Mouse (Mus musculus) MEL (cell line): Measurements from ENCODE around the gene Zc3hav1l. TPM values are rescaled to one million over a fixed set of nuclear protein-coding genes. Genes with fewer than 3 reads are reported as not detected.

Experiments
- DNase-seq: peaks from one replicate; pipeline ENCODE4 v3.0.0; 2011; ENCODE audit warnings: low read depth, low spot score
- H3K27ac ChIP-seq: 2 replicates; pipeline ENCODE4 v1.5.1; 2012; ENCODE audit warnings: low read depth, mild to moderate bottlenecking, control low read depth, low read length, moderate library complexity; ENCODE audit not compliant: control insufficient read depth
- H3K27me3 ChIP-seq, 2 experiments: fragments of 150-350 bp in 1 of 2; sonication (generic) in 1 of 2; 2 replicates each; pipeline ENCODE4 v1.6.1; 2012; ENCODE audit warnings: low read length in 2 of 2, mild to moderate bottlenecking in 2 of 2, improper control_type of control experiment in 1 of 2, moderate library complexity in 1 of 2; ENCODE audit not compliant: insufficient read depth in 2 of 2, control insufficient read depth in 1 of 2
- H3K36me3 ChIP-seq, 2 experiments: 2 replicates each; pipeline ENCODE4 v1.6.1; 2012 to 2014; ENCODE audit warnings: low read length in 2 of 2, improper control_type of control experiment in 1 of 2, inconsistent platforms in 1 of 2, mild to moderate bottlenecking in 1 of 2; ENCODE audit not compliant: insufficient read depth in 2 of 2, control insufficient read depth in 1 of 2
- H3K4me1 ChIP-seq, 2 experiments: fragments of 150-350 bp in 1 of 2; sonication (generic) in 1 of 2; 2 replicates each; pipeline ENCODE4 v1.6.1; 2012; ENCODE audit warnings: low read length in 2 of 2, improper control_type of control experiment in 1 of 2, mild to moderate bottlenecking in 1 of 2; ENCODE audit not compliant: insufficient read depth in 2 of 2, control insufficient read depth in 1 of 2
- H3K4me3 ChIP-seq, 2 experiments: fragments of 150-350 bp in 1 of 2; sonication (generic) in 1 of 2; 2 replicates each; pipeline ENCODE4 v1.5.1; 2012; ENCODE audit warnings: low read depth in 2 of 2, low read length in 2 of 2, mild to moderate bottlenecking in 2 of 2, moderate library complexity in 2 of 2, control low read depth in 1 of 2, improper control_type of control experiment in 1 of 2; ENCODE audit not compliant: control insufficient read depth in 1 of 2, insufficient read depth in 1 of 2
- H3K79me2 ChIP-seq: 2 replicates; pipeline ENCODE4 v1.6.1; 2012; ENCODE audit warnings: mild to moderate bottlenecking, low read length, moderate library complexity; ENCODE audit not compliant: control insufficient read depth, poor library complexity, insufficient read depth
- H3K9ac ChIP-seq: 2 replicates; pipeline ENCODE4 v1.6.1; 2012; ENCODE audit warnings: low read depth, mild to moderate bottlenecking, control low read depth, low read length, moderate library complexity; ENCODE audit not compliant: control insufficient read depth, poor library complexity, severe bottlenecking
- H3K9me3 ChIP-seq: fragments of 150-350 bp; sonication (generic); replicated peaks from 2 replicates; pipeline ENCODE4 v1.6.1; 2012; ENCODE audit warnings: mild to moderate bottlenecking, low read length, improper control_type of control experiment, moderate library complexity; ENCODE audit not compliant: insufficient read depth
- BHLHE40 ChIP-seq: IDR thresholded peaks from 2 replicates; pipeline ENCODE4 v1.6.1; 2012; ENCODE audit warnings: low read depth, mild to moderate bottlenecking, inconsistent platforms, low read length, improper control_type of control experiment, borderline replicate concordance
- ELF1 ChIP-seq: IDR thresholded peaks from 2 replicates; pipeline ENCODE4 v1.6.1; 2014; ENCODE audit warnings: low read depth, mild to moderate bottlenecking, inconsistent platforms, low read length, improper control_type of control experiment, moderate library complexity
- ETS1 ChIP-seq: IDR thresholded peaks from 2 replicates; pipeline ENCODE4 v1.6.1; 2012; ENCODE audit warnings: low read depth, mild to moderate bottlenecking, inconsistent platforms, low read length, improper control_type of control experiment, moderate library complexity
- GATA1 ChIP-seq: IDR thresholded peaks from 2 replicates; pipeline ENCODE4 v1.6.1; 2011; ENCODE audit warnings: low read depth, low read length, improper control_type of control experiment
- HCFC1 ChIP-seq: IDR thresholded peaks from 2 replicates; pipeline ENCODE4 v1.6.1; 2012; ENCODE audit warnings: low read depth, mild to moderate bottlenecking, inconsistent platforms, low read length, improper control_type of control experiment, moderate library complexity
- MAZ ChIP-seq: IDR thresholded peaks from 2 replicates; pipeline ENCODE4 v1.6.1; 2012; ENCODE audit warnings: low read depth, mild to moderate bottlenecking, inconsistent platforms, low read length, improper control_type of control experiment
- MXI1 ChIP-seq: IDR thresholded peaks from 2 replicates; pipeline ENCODE4 v1.6.1; 2011; ENCODE audit warnings: mild to moderate bottlenecking, low read depth, low read length, improper control_type of control experiment
- NELFE ChIP-seq: IDR thresholded peaks from 2 replicates; pipeline ENCODE4 v1.6.1; 2011; ENCODE audit warnings: low read depth, low read length, improper control_type of control experiment
- POLR2AphosphoS5 ChIP-seq: IDR thresholded peaks from 2 replicates; pipeline ENCODE4 v1.6.1; 2012; ENCODE audit warnings: low read depth, borderline replicate concordance, mild to moderate bottlenecking, inconsistent platforms, low read length, moderate library complexity, mixed read lengths
- RCOR1 ChIP-seq: IDR thresholded peaks from 2 replicates; pipeline ENCODE4 v1.6.1; 2012; ENCODE audit warnings: low read depth, mild to moderate bottlenecking, inconsistent platforms, low read length, improper control_type of control experiment
- SIN3A ChIP-seq: IDR thresholded peaks from 2 replicates; pipeline ENCODE4 v1.6.1; 2012; ENCODE audit warnings: low read length, improper control_type of control experiment, inconsistent platforms
- TAL1 ChIP-seq: IDR thresholded peaks from 2 replicates; pipeline ENCODE4 v1.6.1; 2012; ENCODE audit warnings: mild to moderate bottlenecking, inconsistent platforms, low read length, moderate library complexity, mixed read lengths
- TBP ChIP-seq: IDR thresholded peaks from 2 replicates; pipeline ENCODE4 v1.8.0; 2011; ENCODE audit warnings: low read depth, low read length, improper control_type of control experiment
- TCF12 ChIP-seq: IDR thresholded peaks from 2 replicates; pipeline ENCODE4 v1.6.1; 2014; ENCODE audit warnings: low read depth, mild to moderate bottlenecking, inconsistent platforms, low read length, improper control_type of control experiment, moderate library complexity
- USF1 ChIP-seq: IDR thresholded peaks from 2 replicates; pipeline ENCODE4 v1.6.1; 2014; ENCODE audit warnings: low read depth, mild to moderate bottlenecking, inconsistent platforms, low read length, improper control_type of control experiment, moderate library complexity
- USF2 ChIP-seq, 2 experiments: IDR thresholded peaks; 2 replicates each; pipeline ENCODE4 v1.6.1; 2011 to 2012; ENCODE audit warnings: improper control_type of control experiment in 2 of 2, low read length in 2 of 2, borderline replicate concordance in 1 of 2, inconsistent platforms in 1 of 2, low read depth in 1 of 2, mild to moderate bottlenecking in 1 of 2; ENCODE audit not compliant: insufficient read depth in 1 of 2
- polyA plus RNA-seq, 2 experiments: library from polyadenylated mRNA; stranded (reverse) in 1 of 2; unstranded in 1 of 2; fragments of >175 nt in 1 of 2; fragments of >200 nt in 1 of 2; gene quantifications; 2 replicates each; pipeline versions ENCODE4 v1.2.1 to v1.2.4; 2012; ENCODE audit warnings: low replicate concordance in 2 of 2, low read depth in 1 of 2; ENCODE audit not compliant: insufficient read length in 2 of 2, insufficient read depth in 1 of 2, missing spikeins in 1 of 2
- total RNA-seq: library from RNA; depleted of rRNA; stranded (reverse); fragments of 300-350 nt; gene quantifications from 2 replicates; pipeline ENCODE4 v1.2.3, GENCODE M21; 2012

Gene Zc3hav1l
- total and polyA plus RNA-seq, 3 experiments, result 2.0 to 5.8 TPM; not detected in 1

DNA sequence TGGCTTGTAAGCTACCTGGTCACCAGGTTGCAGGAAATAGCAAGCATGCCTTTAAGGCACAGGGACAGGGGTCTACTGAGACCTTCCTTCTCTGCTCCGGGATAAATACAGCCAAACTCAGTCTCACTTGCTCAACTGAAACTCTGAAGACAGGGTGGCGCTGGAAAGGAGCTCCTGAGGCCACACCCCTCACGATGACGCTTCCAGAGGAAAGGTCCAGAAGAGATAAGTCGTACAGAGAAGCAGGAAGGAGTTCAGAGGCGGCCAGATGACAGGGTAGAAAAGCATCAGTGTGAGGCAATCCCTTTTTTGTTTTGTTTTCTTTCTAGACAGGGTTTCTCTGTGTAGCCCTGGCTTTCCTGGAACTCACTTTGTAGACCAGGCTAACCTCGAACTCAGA, 46.7 kb upstream of the Zc3hav1l start:
- Histone ChIP-seq H3K9ac (peak overlapping the region; percentile 49), H3K79me2 (peaks cover 76% of the 10 kb centered on the region), H3K9me3 (no peaks in the 10 kb centered on the region), H3K36me3 (peaks cover 18 to 69% of the 10 kb centered on the region in 2 experiments; a peak in 3 of 4 replicates), H3K4me1 (peaks cover 37 to 66% of the 10 kb centered on the region in 2 experiments), H3K27me3 (no peaks in the 10 kb centered on the region), H3K27ac (peak overlapping the region; percentile 59), H3K4me3 (peak overlapping the region in 1 of 2 experiments; percentile 40; a peak in 1 of 4 replicates)
- TF ChIP-seq TBP (peak; percentile 63; the same call in 1 of the 2 replicates), POLR2AphosphoS5 (no peak), BHLHE40 (no peak), MXI1 (peak; percentile 47; the same call in 1 of the 2 replicates), RCOR1 (no peak), USF1 (no peak), SIN3A (peak; percentile 55; the same call in 1 of the 2 replicates), ELF1 (peak; percentile 48; the same call in 1 of the 2 replicates), ETS1 (peak; percentile 65), GATA1 (peak; percentile 61), HCFC1 (0 out of 2 replicates have a peak, but pooled peaks have one; percentile 22), TCF12 (peak; percentile 15; the same call in 1 of the 2 replicates), USF2 (IDR thresholded peaks at IDR 0.05; ENCODE audit: borderline replicate concordance in 1 of 2, insufficient read depth in 1 of 2, low read depth in 1 of 2, low read length in 2 of 2) (no peak), TAL1 (0 out of 2 replicates have a peak, but pooled peaks have one; percentile 11)
- peak; percentile 88 for DNase-seq

- Histone ChIP-seq H3K27me3 (no peaks in the 10 kb centered on the region), H3K9me3 (no peaks in the 10 kb centered on the region)
- TF ChIP-seq ETS1, result peak; percentile 37; the same call in 1 of the 2 replicates
- no peak for TF ChIP-seq NELFE
- peak; percentile 34 for TF ChIP-seq SIN3A
- no peak for TF ChIP-seq MAZ
- 0 out of 2 replicates have a peak, but pooled peaks have one; percentile 10 for TF ChIP-seq ELF1
- TF ChIP-seq, all 39 proteins: peak for 3
- Histone ChIP-seq H3K4me1 (peaks cover 39 to 58% of the 10 kb centered on the region in 2 experiments), H3K27ac (peak overlapping the region; percentile 83; the same call in 1 of the 2 replicates), H3K9ac (peak overlapping the region; percentile 41; the same call in 1 of the 2 replicates), H3K4me3 (no peak overlapping the region), H3K36me3 (peaks cover 23 to 67% of the 10 kb centered on the region in 2 experiments; a peak in 3 of 4 replicates), H3K79me2 (peaks cover 66% of the 10 kb centered on the region)
- no peak for DNase-seq
These were observed 45.1 kb upstream of the Zc3hav1l start for GRCm38 (mm10) chr6:38344006-38344670.
